Mouse (Mus musculus): ENCODE measurements around the gene Bbs4.

- TF ChIP-seq CTCF (IDR thresholded peaks at IDR 0.05 in 2 of 3, conservative IDR thresholded peaks at IDR 0.05 in 1 of 3; ENCODE audit: control insufficient read depth in 1 of 3, insufficient read depth in 1 of 3, low read depth in 2 of 3, low read length in 3 of 3, poor library complexity in 1 of 3, severe bottlenecking in 1 of 3) (no peak), TBP (IDR thresholded peaks at IDR 0.05; ENCODE audit: low read depth, low read length) (no peak), JUND (IDR thresholded peaks at IDR 0.05; ENCODE audit: low read depth, low read length) (no peak), TAL1 (IDR thresholded peaks at IDR 0.05; ENCODE audit: low read length) (no peak), USF1 (IDR thresholded peaks at IDR 0.05; ENCODE audit: low read depth, low read length) (no peak), MYB (IDR thresholded peaks at IDR 0.05; ENCODE audit: low read depth, low read length) (no peak), GATA1 (IDR thresholded peaks at IDR 0.05; ENCODE audit: low read depth, low read length) (no peak), EP300 (IDR thresholded peaks at IDR 0.05; ENCODE audit: low read depth in 1 of 2, low read length in 2 of 2) (no peak; a peak in 1 of 4 replicates), POLR2A (IDR thresholded peaks at IDR 0.05; ENCODE audit: control insufficient read depth in 1 of 2, insufficient read depth in 1 of 2, low read depth in 1 of 2, low read length in 2 of 2, poor library complexity in 1 of 2) (no peak), HCFC1 (IDR thresholded peaks at IDR 0.05; ENCODE audit: low read depth, low read length) (no peak)
These were observed 61.4 kb downstream of the Bbs4 start for GRCm38 (mm10) chr9:59291688-59292492.
